Mouse (Mus musculus) mesoderm, embryonic 11.5 days (tissue): ENCODE measurements around the gene Olfr594.
"Not testable (repeated sequence)": the region's sequence is repeated elsewhere in the genome, so short reads cannot be mapped to it uniquely, and the experiment has no call there.

ENCODE experiments used
- DNase-seq: peaks from one replicate; pipeline ENCODE4 v3.0.0-alpha.2; 2012; ENCODE audit warnings: low read depth, low spot score

Gene Olfr594

DNA sequence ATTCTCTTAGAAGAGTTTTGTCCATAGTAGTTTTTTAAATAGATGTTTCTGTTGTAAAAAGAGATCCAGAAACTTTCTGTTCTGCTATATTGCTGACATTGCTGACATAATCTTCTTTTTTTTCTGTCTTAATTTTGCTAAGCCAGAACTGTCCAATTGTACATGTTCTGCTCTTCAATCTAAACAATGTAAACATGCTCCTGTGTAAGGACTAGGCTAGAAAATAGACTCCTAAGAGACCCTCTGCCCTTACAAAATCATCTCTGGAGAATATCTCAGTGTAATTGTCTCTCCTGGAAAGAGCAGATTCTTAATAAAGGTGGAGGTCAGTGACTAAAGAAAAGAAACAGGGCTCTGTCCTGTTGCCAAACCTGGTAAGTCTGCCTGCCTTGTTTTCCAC, at the start of gene Olfr594:
TSS of gene Olfr594 (plus strand) at position 301 of the 400 bp plus-strand sequence.
- DNase-seq = no peak

DNA sequence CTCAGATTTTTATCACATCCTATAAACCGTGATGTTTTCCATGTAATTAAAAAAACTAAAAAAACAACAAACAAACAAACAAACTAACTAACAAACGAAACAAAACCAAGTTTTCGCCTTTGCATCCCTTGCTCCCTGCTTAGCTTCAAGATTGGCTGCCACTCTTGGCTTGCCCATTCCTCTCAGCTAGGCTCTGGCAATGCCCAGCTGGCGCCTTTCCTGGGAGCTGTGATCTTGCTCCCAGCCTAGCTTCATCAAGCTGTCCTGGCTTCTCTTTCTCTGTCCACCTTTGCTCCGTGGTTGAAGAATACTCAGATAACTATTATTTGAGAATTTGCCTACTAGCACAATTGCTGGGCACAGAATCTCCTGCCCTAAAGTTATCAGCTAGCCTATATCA, 47.1 kb upstream of the Olfr594 start:
- no peak for DNase-seq

GRCm38 (mm10) chr7:103178240-103178639, 38.6 kb upstream of the Olfr594 start, which contains the start of gene Olfr591:
Gene Olfr591 (minus strand): TSS chr7:103178340.
- DNase-seq = no peak

DNA sequence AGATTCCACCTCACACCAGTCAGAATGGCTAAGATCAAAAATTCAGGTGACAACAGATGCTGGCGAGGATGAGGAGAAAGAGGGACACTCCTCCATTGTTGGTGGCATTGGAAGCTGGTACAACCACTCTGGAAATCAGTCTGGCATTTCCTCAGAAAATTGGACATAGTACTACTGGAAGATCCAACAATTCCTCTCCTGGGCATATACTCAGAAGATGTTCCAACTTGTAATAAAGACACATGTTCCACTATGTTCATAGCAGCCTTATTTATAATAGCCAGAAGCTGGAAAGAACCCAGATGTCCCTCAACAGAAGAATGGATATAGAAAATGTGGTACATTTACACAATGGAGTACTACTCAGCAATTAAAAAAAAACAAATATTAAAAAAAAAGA, 32.3 kb upstream of the Olfr594 start, which contains the start of gene Olfr592:
TSS of gene Olfr592 (plus strand) at position 301 of the 400 bp plus-strand sequence.
- DNase-seq = not testable (repeated sequence)

- DNase-seq = no peak
Measured at GRCm38 (mm10) chr7:103211562-103211961, 5.2 kb upstream of the Olfr594 start, which contains the start of gene Olfr593. Gene Olfr593 (plus strand): TSS chr7:103211862.

- not testable (repeated sequence) for DNase-seq
Measured at GRCm38 (mm10) chr7:103212050-103212449, 4.7 kb upstream of the Olfr594 start.

DNA sequence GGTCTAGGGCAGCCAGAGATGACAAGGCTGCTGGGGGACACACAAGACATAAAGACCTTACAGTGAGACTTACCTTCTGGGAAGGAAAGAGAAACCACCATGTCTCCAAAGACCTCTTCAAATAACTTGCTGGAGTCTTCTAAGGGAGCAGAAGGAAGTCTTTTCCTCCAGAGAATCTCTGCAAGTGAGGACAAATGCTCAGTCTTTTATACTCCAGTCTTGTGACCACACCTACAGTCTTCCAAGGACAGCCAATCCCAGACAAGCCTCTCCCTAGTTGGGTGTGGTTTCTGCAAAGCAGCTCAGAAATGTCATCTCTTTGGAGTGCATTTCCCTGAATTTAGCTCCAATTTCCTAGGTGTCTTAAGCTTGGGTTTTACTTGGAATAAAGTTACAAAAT, 35.6 kb downstream of the Olfr594 start, which contains the start of gene Usp17ld:
TSS of gene Usp17ld (minus strand) at position 101 of the 400 bp plus-strand sequence.
- DNase-seq = not testable (repeated sequence)
